Comparison of ENCODE assay signal across 8 mouse cellular contexts in the genomic region with DNA sequence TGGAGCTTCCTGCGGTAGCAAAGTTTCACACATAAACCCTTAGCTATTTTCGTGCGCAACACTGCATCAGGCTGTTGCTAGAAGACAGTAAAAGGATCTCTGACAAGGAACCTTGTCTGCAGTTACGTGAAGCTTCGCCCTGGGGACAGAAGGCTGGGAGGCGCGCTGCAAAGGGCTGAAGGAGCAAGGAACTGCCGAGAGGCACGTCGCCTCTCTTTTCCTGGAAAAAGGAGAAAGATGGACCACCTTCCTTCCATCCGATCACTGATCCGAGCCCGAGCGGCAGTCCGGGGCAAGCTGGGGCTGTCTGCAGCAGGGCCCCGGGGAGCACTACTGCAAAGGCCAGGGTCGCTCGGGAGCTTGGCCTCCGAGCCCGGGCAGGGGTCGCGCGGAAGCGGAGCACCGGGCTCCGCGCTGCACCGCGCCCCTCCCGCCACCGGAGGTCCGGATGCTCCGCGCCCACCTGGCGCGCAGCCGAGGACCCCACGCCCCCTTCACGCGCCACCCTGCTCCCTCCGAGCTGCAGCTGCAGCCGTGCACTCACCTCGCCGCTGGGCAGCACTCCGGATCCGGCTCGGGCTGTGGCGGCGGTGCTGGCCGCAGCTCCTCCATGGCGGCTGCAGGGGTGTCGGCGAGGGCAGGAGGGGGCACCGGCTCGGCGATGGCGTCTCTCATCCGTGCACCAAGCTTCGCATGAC. TPM values are rescaled to one million over a fixed set of nuclear protein-coding genes. Genes with fewer than 3 reads are reported as not detected.
DNase-seq lines count a peak whose midpoint lies in the region; ATAC-seq and TF ChIP-seq lines count a peak whose summit lies in the region.

No protein-coding gene starts in this region.

- peak; percentile 37 for DNase-seq in kidney, adult 2 months
- DNase-seq in kidney, postnatal 25 days = no peak
- DNase-seq in ES-E14 (ENCODE audit: low read depth, low spot score) = no peak
- peak; percentile 34 for DNase-seq in embryo, embryonic 11.5 days (ENCODE audit: low read depth, low spot score)
- peak; percentile 47 for DNase-seq in hindbrain, postnatal 0 days (ENCODE audit: low spot score)
- DNase-seq in midbrain, embryonic 11.5 days (ENCODE audit: low spot score, missing footprints) = no peak
- no peak for DNase-seq in cerebellum, adult 11 months
- DNase-seq in adrenal gland, postnatal 14 days = no peak

- peaks cover 6% of the 10 kb centered on the region; the same call in 1 of the 2 replicates for H3K4me1 ChIP-seq in kidney, adult 2 months (ENCODE audit: control insufficient read depth, insufficient read depth, low read length)
- peaks cover 0 to 6% of the 10 kb centered on the region in 2 experiments; a peak in 1 of 4 replicates for H3K4me1 ChIP-seq in ES-E14 (ENCODE audit: control insufficient read depth in 2 of 2, insufficient read depth in 2 of 2, low read length in 2 of 2, poor library complexity in 1 of 2)
- H3K4me1 ChIP-seq in hindbrain, postnatal 0 days (ENCODE audit: insufficient read depth, low read length) = peaks cover 20% of the 10 kb centered on the region
- peaks cover 8% of the 10 kb centered on the region for H3K4me1 ChIP-seq in midbrain, embryonic 11.5 days (ENCODE audit: control insufficient read depth, insufficient read depth, low read length)

- H3K36me3 ChIP-seq in kidney, adult 2 months (ENCODE audit: control insufficient read depth, insufficient read depth, low read length) = no peaks in the 10 kb centered on the region
- H3K36me3 ChIP-seq in ES-E14 (ENCODE audit: control insufficient read depth, insufficient read depth, low read length, poor library complexity, severe bottlenecking) = no peaks in the 10 kb centered on the region
- H3K36me3 ChIP-seq in hindbrain, postnatal 0 days (ENCODE audit: insufficient read depth, low read length) = no peaks in the 10 kb centered on the region
- no peaks in the 10 kb centered on the region for H3K36me3 ChIP-seq in midbrain, embryonic 11.5 days (ENCODE audit: control insufficient read depth, insufficient read depth, low read length)

- no peak for TF ChIP-seq CTCF in kidney, adult 2 months (conservative IDR thresholded peaks at IDR 0.05; ENCODE audit: insufficient read depth, insufficient read length, low read depth, low read length)
- TF ChIP-seq CTCF in hindbrain, postnatal 0 days (IDR thresholded peaks at IDR 0.05; ENCODE audit: low read depth) = no peak

- peak overlapping the region; percentile 91 for H3K9ac ChIP-seq in ES-E14 (ENCODE audit: insufficient read depth, low read depth, low read length, poor library complexity, severe bottlenecking)
- H3K9ac ChIP-seq in hindbrain, postnatal 0 days (replicated peaks; ENCODE audit: low read length) = peak overlapping the region; percentile 98
- peak overlapping the region; percentile 97 for H3K9ac ChIP-seq in midbrain, embryonic 11.5 days (ENCODE audit: low read length)

- in situ Hi-C loops in ES-E14 (cut with MboI; ENCODE audit: low sequenced_read_pairs in 2 of 2, unreplicated experiment in 2 of 2) = no loop called here

- no peaks in the 10 kb centered on the region for H3K27me3 ChIP-seq in kidney, adult 2 months (replicated peaks; ENCODE audit: control insufficient read depth, insufficient read depth, low read length)
- no peaks in the 10 kb centered on the region for H3K27me3 ChIP-seq in hindbrain, postnatal 0 days (ENCODE audit: insufficient read depth, low read length)
- H3K27me3 ChIP-seq in midbrain, embryonic 11.5 days (ENCODE audit: control insufficient read depth, insufficient read depth, low read length) = no peaks in the 10 kb centered on the region

- H3K9me3 ChIP-seq in ES-E14 (ENCODE audit: control insufficient read depth, insufficient read depth, low read depth, low read length) = no peaks in the 10 kb centered on the region
- no peaks in the 10 kb centered on the region for H3K9me3 ChIP-seq in hindbrain, postnatal 0 days (ENCODE audit: low read length)
- H3K9me3 ChIP-seq in midbrain, embryonic 11.5 days (ENCODE audit: control insufficient read depth, low read length) = no peaks in the 10 kb centered on the region

- peak overlapping the region; percentile 43 for H3K27ac ChIP-seq in kidney, adult 2 months (ENCODE audit: insufficient read depth, low read depth, low read length)
- H3K27ac ChIP-seq in ES-E14 (ENCODE audit: insufficient read depth, low read depth, low read length, poor library complexity, severe bottlenecking) = peak overlapping the region; percentile 1; the same call in 1 of the 2 replicates
- H3K27ac ChIP-seq in hindbrain, postnatal 0 days = peak overlapping the region; percentile 99
- peak overlapping the region; percentile 96 for H3K27ac ChIP-seq in midbrain, embryonic 11.5 days (ENCODE audit: low read depth, low read length)

- WGBS in kidney, adult 2 months = under 1% methylated on average over 59 of the region's 59 CpGs
- under 1% methylated on average over 59 of the region's 59 CpGs for WGBS in hindbrain, postnatal 0 days
- under 1% methylated on average over 58 of the region's 59 CpGs for WGBS in midbrain, embryonic 11.5 days

- H3K4me3 ChIP-seq in kidney, adult 2 months (ENCODE audit: insufficient read depth, low read depth, low read length) = peak overlapping the region; percentile 90
- peak overlapping the region; percentile 96 to 97 for H3K4me3 ChIP-seq in ES-E14 (ENCODE audit: insufficient read depth in 1 of 2, low read depth in 1 of 2, low read length in 2 of 2, poor library complexity in 1 of 2, severe bottlenecking in 1 of 2)
- peak overlapping the region; percentile 98 for H3K4me3 ChIP-seq in hindbrain, postnatal 0 days (ENCODE audit: low read length)
- peak overlapping the region; percentile 96 for H3K4me3 ChIP-seq in midbrain, embryonic 11.5 days (ENCODE audit: low read depth, low read length)

- H3K4me2 ChIP-seq in hindbrain, postnatal 0 days (ENCODE audit: low read depth, low read length) = peak overlapping the region; percentile 66
- H3K4me2 ChIP-seq in midbrain, embryonic 11.5 days = peak overlapping the region; percentile 55

- no peak for TF ChIP-seq POLR2A in kidney, adult 2 months (IDR thresholded peaks at IDR 0.05; ENCODE audit: low read depth, low read length)

- ATAC-seq in hindbrain, postnatal 0 days = peak; percentile 77
- ATAC-seq in midbrain, embryonic 11.5 days (ENCODE audit: low FRiP score) = peak; percentile 88

TF ChIP-seq in ES-E14, 5 proteins besides CTCF, POLR2A, EP300 and RAD21:
- TF ChIP-seq CHD2 (IDR thresholded peaks at IDR 0.05; ENCODE audit: low read depth, low read length) (no peak), ZNF384 (IDR thresholded peaks at IDR 0.05; ENCODE audit: low read depth, low read length) (no peak), HCFC1 (IDR thresholded peaks at IDR 0.05; ENCODE audit: borderline replicate concordance, insufficient read depth, low read length) (no peak), ZC3H11A (IDR thresholded peaks at IDR 0.05; ENCODE audit: borderline replicate concordance, low read depth, low read length) (no peak), MAFK (IDR thresholded peaks at IDR 0.05; ENCODE audit: insufficient read depth, low read depth, low read length) (no peak)

RNA-seq across cellular contexts. Expression of gene Map3k4, which starts 0.5 kb away (rescaled TPM):
- 17.6 and 26.2 TPM in 2 replicates for polyA plus RNA-seq in kidney, adult 2 months (2012; rRNA removed)
- 31.7 and 34.7 TPM in 2 replicates for total RNA-seq in ES-E14 (2012; rRNA removed)
- total RNA-seq in hindbrain, postnatal 0 days (2014; rRNA removed) = 36.2 and 39.2 TPM in 2 replicates
- polyA plus RNA-seq in hindbrain, postnatal 0 days (2015; fragmentation: Nextera tagmentation; extraction: Ambion mirVana) = 52.2 and 54.5 TPM in 2 replicates
- 46.3 and 51.3 TPM in 2 replicates for polyA plus RNA-seq in midbrain, embryonic 11.5 days (2014; fragmentation: Nextera tagmentation; extraction: Ambion mirVana)
- total RNA-seq in adrenal gland, postnatal 14 days (2021) = 22.5 and 24.2 TPM in 2 replicates

Comparison
In these comparisons a context has a peak if more than half of its experiments do, and no peak if none do; other contexts are left out.
1. DNase-seq: peak in kidney, adult 2 months (single experiment), embryo, embryonic 11.5 days (single experiment) and hindbrain, postnatal 0 days (single experiment); none in kidney, postnatal 25 days (0 of 2), ES-E14 (single experiment), midbrain, embryonic 11.5 days (single experiment), cerebellum, adult 11 months (single experiment) and adrenal gland, postnatal 14 days (single experiment).
2. H3K27ac ChIP-seq: peak in every context shown above with its lines; median percentile 99 in hindbrain, postnatal 0 days; 96 in midbrain, embryonic 11.5 days; 43 in kidney, adult 2 months; 1 in ES-E14.
3. Peak in every context shown above with its lines, with median percentiles within 50 percentile points of each other: H3K4me3 ChIP-seq and H3K9ac ChIP-seq.